Mouse (Mus musculus) midbrain, postnatal 0 days (tissue): ENCODE measurements at regions not wholly inside any gene's neighbourhood (a gene's known extent, or its start where the extent isn't known, plus 50 kb on each side); places are given as distances from the start of the nearest gene placed in this dataset.

Experiments used
- ATAC-seq: fragments of 200-750 bp; cut with Nextera tagmentation; 2 replicates; pipeline ENCODE4 v1.8.0; 2017; ENCODE audit warnings: moderate number of reproducible peaks, mild to moderate bottlenecking, moderate TSS enrichment, moderate library complexity; ENCODE audit not compliant: low FRiP score
- DNase-seq: peaks from one replicate; pipeline ENCODE4 v3.0.0-alpha.2; 2015; ENCODE audit warnings: low spot score
- H3K27ac ChIP-seq: fragments of 300-500 bp; sonication (generic); 2 replicates; pipeline ENCODE4 v1.5.1; 2014; ENCODE audit warnings: low read depth, mild to moderate bottlenecking, low read length, mixed read lengths
- H3K27me3 ChIP-seq: fragments of 300-500 bp; sonication (generic); 2 replicates; pipeline ENCODE4 v1.6.1; 2014; ENCODE audit warnings: low read length, control low read depth, mixed read lengths; ENCODE audit not compliant: insufficient read depth
- H3K36me3 ChIP-seq: fragments of 300-500 bp; sonication (generic); 2 replicates; pipeline ENCODE4 v1.6.1; 2014; ENCODE audit warnings: low read length, control low read depth, mixed read lengths; ENCODE audit not compliant: insufficient read depth
- H3K4me1 ChIP-seq: fragments of 300-500 bp; sonication (generic); 2 replicates; pipeline ENCODE4 v1.6.1; 2014; ENCODE audit warnings: mild to moderate bottlenecking, control low read depth, antibody characterized with exemption, low read length, mixed read lengths; ENCODE audit not compliant: insufficient read depth
- H3K4me2 ChIP-seq: fragments of 300-500 bp; sonication (generic); 2 replicates; pipeline ENCODE4 v1.6.1; 2014; ENCODE audit warnings: low read depth, mild to moderate bottlenecking, low read length, mixed read lengths; ENCODE audit not compliant: poor library complexity, severe bottlenecking
- H3K4me3 ChIP-seq: fragments of 300-500 bp; sonication (generic); 2 replicates; pipeline ENCODE4 v1.5.1; 2014; ENCODE audit warnings: low read depth, mild to moderate bottlenecking, low read length, moderate library complexity
- H3K9ac ChIP-seq: fragments of 300-500 bp; sonication (generic); replicated peaks from 2 replicates; pipeline ENCODE4 v1.6.1; 2014; ENCODE audit warnings: mild to moderate bottlenecking, low read length, moderate library complexity, mixed read lengths; ENCODE audit not compliant: poor library complexity, severe bottlenecking
- H3K9me3 ChIP-seq: fragments of 300-500 bp; sonication (generic); 2 replicates; pipeline ENCODE4 v1.6.1; 2016; ENCODE audit warnings: low read length, control low read depth
- CTCF ChIP-seq: IDR thresholded peaks from 2 replicates; pipeline ENCODE4 v1.5.1; 2016; ENCODE audit warnings: antibody characterized with exemption, mild to moderate bottlenecking
- WGBS: fragments of 180-500 bp; shearing (Covaris S2); extraction: QIAGEN DNeasy Blood & Tissue Kit; methylation state at CpG from one replicate; pipeline ENCODE4 v1.1.7; 2014; 5-methylcytosine and 5-hydroxymethylcytosine counted together

- Histone ChIP-seq H3K9me3 (no peaks in the 10 kb centered on the region), H3K4me3 (no peak overlapping the region), H3K9ac (no peak overlapping the region), H3K4me1 (no peaks in the 10 kb centered on the region), H3K4me2 (no peak overlapping the region), H3K27ac (no peak overlapping the region), H3K36me3 (no peaks in the 10 kb centered on the region), H3K27me3 (no peaks in the 10 kb centered on the region)
- WGBS: 70% methylated on average over 6 of the region's 6 CpGs
- DNase-seq: no peak
- TF ChIP-seq CTCF: no peak
- ATAC-seq: no peak
Observed at GRCm38 (mm10) chr14:98805066-98805465, 189.1 kb downstream of the Rpl36a-ps1 start.

- Histone ChIP-seq H3K4me2 (no peak overlapping the region), H3K9ac (no peak overlapping the region), H3K27me3 (no peaks in the 10 kb centered on the region), H3K4me3 (no peak overlapping the region), H3K27ac (no peak overlapping the region), H3K36me3 (no peaks in the 10 kb centered on the region), H3K9me3 (no peaks in the 10 kb centered on the region), H3K4me1 (no peaks in the 10 kb centered on the region)
- no peak for TF ChIP-seq CTCF
- WGBS: 92% methylated on average over 2 of the region's 2 CpGs
- no peak for ATAC-seq
- DNase-seq: no peak
Observed at GRCm38 (mm10) chr14:98801293-98801692, 192.8 kb downstream of the Rpl36a-ps1 start.

GRCm38 (mm10) chr14:98791970-98792369 is 202.1 kb downstream of the Rpl36a-ps1 start:
- 45% methylated on average over 4 of the region's 4 CpGs for WGBS
- Histone ChIP-seq H3K9ac (no peak overlapping the region), H3K4me1 (no peaks in the 10 kb centered on the region), H3K36me3 (no peaks in the 10 kb centered on the region), H3K27ac (no peak overlapping the region), H3K4me3 (no peak overlapping the region), H3K9me3 (no peaks in the 10 kb centered on the region), H3K27me3 (no peaks in the 10 kb centered on the region), H3K4me2 (no peak overlapping the region)
- ATAC-seq (no peak), DNase-seq (no peak)
- no peak for TF ChIP-seq CTCF

GRCm38 (mm10) chr14:98791232-98791906 is 202.7 kb downstream of the Rpl36a-ps1 start:
- Histone ChIP-seq H3K9me3 (no peaks in the 10 kb centered on the region), H3K27me3 (no peaks in the 10 kb centered on the region), H3K9ac (no peak overlapping the region), H3K4me2 (no peak overlapping the region), H3K27ac (no peak overlapping the region), H3K36me3 (no peaks in the 10 kb centered on the region), H3K4me3 (no peak overlapping the region), H3K4me1 (no peaks in the 10 kb centered on the region)
- no peak for TF ChIP-seq CTCF
- DNase-seq: no peak
- 67% methylated on average over 6 of the region's 6 CpGs for WGBS
- no peak for ATAC-seq

GRCm38 (mm10) chr14:98789794-98790193 is 204.3 kb downstream of the Rpl36a-ps1 start:
- 91% methylated on average over 6 of the region's 6 CpGs for WGBS
- H3K9me3 ChIP-seq: no peaks in the 10 kb centered on the region
- no peak for TF ChIP-seq CTCF
- H3K9ac ChIP-seq: no peak overlapping the region
- no peak overlapping the region for H3K27ac ChIP-seq
- H3K4me3 ChIP-seq: no peak overlapping the region
- no peak for ATAC-seq
- DNase-seq: no peak
- no peaks in the 10 kb centered on the region for H3K27me3 ChIP-seq
- no peak overlapping the region for H3K4me2 ChIP-seq
- no peaks in the 10 kb centered on the region for H3K4me1 ChIP-seq
- H3K36me3 ChIP-seq: no peaks in the 10 kb centered on the region

- H3K9ac ChIP-seq: no peak overlapping the region
- no peak overlapping the region for H3K27ac ChIP-seq
- 91% methylated on average over 12 of the region's 12 CpGs for WGBS
- no peak for DNase-seq
- 0 out of 2 replicates have a peak, but pooled peaks cover 7% of the 10 kb centered on the region for H3K9me3 ChIP-seq
- no peak overlapping the region for H3K4me2 ChIP-seq
- ATAC-seq: no peak
- no peaks in the 10 kb centered on the region for H3K4me1 ChIP-seq
- no peaks in the 10 kb centered on the region for H3K36me3 ChIP-seq
- no peaks in the 10 kb centered on the region for H3K27me3 ChIP-seq
- H3K4me3 ChIP-seq: no peak overlapping the region
- TF ChIP-seq CTCF: no peak
Observed at GRCm38 (mm10) chr14:98781711-98782110, 212.4 kb downstream of the Rpl36a-ps1 start.
